Mouse (Mus musculus) heart, embryonic 16.5 days (tissue): Measurements from ENCODE around the gene Trim31. TPM values are rescaled to one million over a fixed set of nuclear protein-coding genes. Genes with fewer than 3 reads are reported as not detected.
A peak's percentile ranks its signal among the peaks of the same experiment; 100 is the strongest.

Experiments used
- ATAC-seq: fragments of 200-750 bp; cut with Nextera tagmentation; replicated peaks from 2 replicates; pipeline ENCODE4 v1.8.0; 2017; ENCODE audit warnings: moderate number of reproducible peaks; ENCODE audit not compliant: insufficient read depth, low FRiP score; ENCODE audit errors: extremely low read depth
- H3K27ac ChIP-seq: fragments of 300-500 bp; sonication (generic); 2 replicates; pipeline ENCODE4 v1.5.1; 2014; ENCODE audit warnings: mild to moderate bottlenecking, low read length, control low read depth, moderate library complexity
- H3K27me3 ChIP-seq: fragments of 300-500 bp; sonication (generic); 2 replicates; pipeline ENCODE4 v1.6.1; 2014; ENCODE audit warnings: low read length, mixed read lengths; ENCODE audit not compliant: control insufficient read depth, insufficient read depth
- H3K36me3 ChIP-seq: fragments of 300-500 bp; sonication (generic); 2 replicates; pipeline ENCODE4 v1.6.1; 2014; ENCODE audit not compliant: control insufficient read depth, insufficient read depth
- H3K4me1 ChIP-seq: fragments of 300-500 bp; sonication (generic); 2 replicates; pipeline ENCODE4 v1.6.1; 2014; ENCODE audit warnings: low read length, mixed read lengths; ENCODE audit not compliant: control insufficient read depth, insufficient read depth
- H3K4me2 ChIP-seq: fragments of 300-500 bp; sonication (generic); 2 replicates; pipeline ENCODE4 v1.6.1; 2014; ENCODE audit warnings: low read depth, mild to moderate bottlenecking, control low read depth, low read length
- H3K4me3 ChIP-seq: fragments of 300-500 bp; sonication (generic); 2 replicates; pipeline ENCODE4 v1.5.1; 2014; ENCODE audit warnings: mild to moderate bottlenecking, control low read depth, low read length
- H3K9ac ChIP-seq: fragments of 300-500 bp; sonication (generic); 2 replicates; pipeline ENCODE4 v1.6.1; 2014; ENCODE audit warnings: low read length, control low read depth
- H3K9me3 ChIP-seq: fragments of 300-500 bp; sonication (generic); replicated peaks from 2 replicates; pipeline ENCODE4 v1.6.1; 2016; ENCODE audit warnings: low read length; ENCODE audit not compliant: control insufficient read depth
- WGBS: fragments of 180-500 bp; shearing (Covaris S2); extraction: QIAGEN DNeasy Blood & Tissue Kit; methylation state at CpG from one replicate; pipeline ENCODE4 v1.1.7; 2014; 5-methylcytosine and 5-hydroxymethylcytosine counted together
- polyA plus RNA-seq: library from polyadenylated mRNA; unstranded; fragments of >200 nt; fragmentation: Nextera tagmentation; extraction: Ambion mirVana; gene quantifications from 2 replicates; pipeline ENCODE4 v1.2.1, GENCODE M21; 2015

Trim31 gene
- polyA plus RNA-seq, 1 experiment from 2014 or later, result 0.13 TPM

DNA sequence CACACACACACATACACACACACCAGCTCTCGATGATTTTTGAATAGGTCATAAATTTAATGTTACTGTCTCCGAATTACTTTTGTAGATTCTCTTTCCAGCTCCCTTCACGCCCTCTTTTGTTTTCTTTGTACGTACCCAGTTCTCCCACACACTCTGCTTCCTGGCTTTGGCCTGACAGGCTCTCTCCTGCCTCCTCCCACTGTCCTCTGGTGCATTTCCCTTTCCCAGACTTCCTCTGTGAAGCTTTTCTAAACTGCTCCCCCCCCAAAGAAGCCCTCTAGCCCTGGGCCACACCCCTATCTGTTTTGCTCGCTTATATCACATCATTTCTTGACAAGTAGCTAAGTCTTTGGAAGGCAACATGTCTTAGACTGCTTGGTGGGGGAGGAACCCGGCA, 32.3 kb downstream of the Trim31 start:
- no peak overlapping the region for H3K27ac ChIP-seq

DNA sequence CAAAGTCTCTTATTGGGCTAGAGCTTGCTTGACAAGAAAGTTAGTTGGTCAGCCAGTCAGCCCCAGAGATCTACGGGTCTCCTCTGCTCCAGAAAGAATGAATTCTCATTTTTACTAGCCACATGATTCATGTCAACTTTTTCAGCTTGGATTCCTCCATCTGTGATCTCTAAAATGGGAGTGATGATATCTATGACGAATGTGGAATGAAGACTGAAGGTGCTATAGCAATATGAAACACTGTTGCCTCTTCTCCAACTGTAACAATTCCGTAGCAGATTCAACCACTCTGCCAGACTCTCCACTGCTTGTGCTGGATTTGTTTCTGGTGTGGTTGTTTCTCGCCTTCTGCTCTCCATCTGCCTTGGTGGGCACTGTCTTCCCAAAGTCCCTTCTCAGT, 33.2 kb downstream of the Trim31 start:
- H3K27me3 ChIP-seq, result no peaks in the 10 kb centered on the region
- no peaks in the 10 kb centered on the region for H3K9me3 ChIP-seq
- 72% methylated on average over 4 of the region's 4 CpGs for WGBS
- H3K27ac ChIP-seq, result no peak overlapping the region
- no peak overlapping the region for H3K4me3 ChIP-seq
- no peak for ATAC-seq
- H3K4me2 ChIP-seq, result no peak overlapping the region
- no peaks in the 10 kb centered on the region for H3K36me3 ChIP-seq
- H3K9ac ChIP-seq, result no peak overlapping the region
- peaks cover 6% of the 10 kb centered on the region; the same call in 1 of the 2 replicates for H3K4me1 ChIP-seq

More for the DNA sequence above, 32.3 kb downstream of the Trim31 start:
- Histone ChIP-seq H3K27me3 (no peaks in the 10 kb centered on the region), H3K4me2 (no peak overlapping the region), H3K9me3 (no peaks in the 10 kb centered on the region), H3K9ac (no peak overlapping the region), H3K4me1 (peaks cover 6% of the 10 kb centered on the region; the same call in 1 of the 2 replicates), H3K36me3 (no peaks in the 10 kb centered on the region), H3K4me3 (no peak overlapping the region)
- ATAC-seq, result no peak
- 64% methylated on average over 6 of the region's 6 CpGs for WGBS

DNA sequence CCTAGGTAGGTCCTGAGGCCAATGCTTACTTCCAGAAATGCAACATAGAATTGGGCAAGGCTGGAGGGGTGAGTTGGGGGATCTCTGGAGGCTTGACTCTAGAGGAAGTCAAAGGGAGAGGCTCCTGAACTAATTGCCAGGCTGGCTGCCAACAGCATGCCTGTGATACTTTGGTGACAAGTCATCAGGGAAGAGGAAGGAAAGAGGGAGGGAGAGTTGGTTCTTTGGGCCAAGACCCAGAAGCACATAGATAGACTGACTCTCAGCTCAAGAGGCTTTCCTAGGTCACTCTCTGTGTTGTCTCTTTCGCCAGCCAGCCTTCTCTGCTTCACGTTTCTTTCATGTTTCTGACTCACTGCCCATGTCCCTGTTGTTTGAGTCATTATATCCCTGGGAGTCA, 33.9 kb downstream of the Trim31 start:
- peak; percentile 45 for ATAC-seq
- no peak overlapping the region for H3K4me2 ChIP-seq

DNA sequence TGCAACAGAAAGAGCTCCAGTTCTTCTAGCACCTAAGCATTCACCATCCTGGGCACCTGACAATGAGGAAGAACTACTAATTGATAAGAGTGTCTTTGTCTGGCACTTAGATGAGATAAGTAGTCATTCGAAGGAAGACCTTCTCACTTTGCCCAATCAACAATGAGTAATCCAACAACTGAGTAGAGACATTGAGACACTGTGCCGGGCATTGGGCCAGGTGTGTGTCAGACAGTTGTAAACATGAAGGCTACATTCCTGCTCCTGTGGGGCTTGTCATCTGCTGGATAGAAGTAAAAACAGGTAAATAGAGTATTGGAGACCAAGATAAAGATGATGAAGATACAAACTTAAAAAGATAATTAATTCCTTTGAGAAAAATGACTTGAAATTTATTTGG, 40.1 kb downstream of the Trim31 start:
- Histone ChIP-seq H3K27ac (no peak overlapping the region), H3K9ac (no peak overlapping the region), H3K9me3 (no peaks in the 10 kb centered on the region), H3K4me1 (peaks cover 9% of the 10 kb centered on the region), H3K27me3 (peaks cover 30% of the 10 kb centered on the region), H3K4me3 (no peak overlapping the region), H3K4me2 (no peak overlapping the region), H3K36me3 (no peaks in the 10 kb centered on the region)
- ATAC-seq, result no peak
- WGBS, result 71% methylated on average over 2 of the region's 2 CpGs

More for the DNA sequence above, 33.9 kb downstream of the Trim31 start:
- Histone ChIP-seq H3K9ac (no peak overlapping the region), H3K36me3 (no peaks in the 10 kb centered on the region), H3K4me3 (no peak overlapping the region), H3K9me3 (no peaks in the 10 kb centered on the region), H3K4me1 (peaks cover 6% of the 10 kb centered on the region; the same call in 1 of the 2 replicates), H3K27me3 (0 out of 2 replicates have a peak, but pooled peaks cover 2% of the 10 kb centered on the region), H3K27ac (no peak overlapping the region)
- WGBS, result 32% methylated on average over 2 of the region's 2 CpGs

DNA sequence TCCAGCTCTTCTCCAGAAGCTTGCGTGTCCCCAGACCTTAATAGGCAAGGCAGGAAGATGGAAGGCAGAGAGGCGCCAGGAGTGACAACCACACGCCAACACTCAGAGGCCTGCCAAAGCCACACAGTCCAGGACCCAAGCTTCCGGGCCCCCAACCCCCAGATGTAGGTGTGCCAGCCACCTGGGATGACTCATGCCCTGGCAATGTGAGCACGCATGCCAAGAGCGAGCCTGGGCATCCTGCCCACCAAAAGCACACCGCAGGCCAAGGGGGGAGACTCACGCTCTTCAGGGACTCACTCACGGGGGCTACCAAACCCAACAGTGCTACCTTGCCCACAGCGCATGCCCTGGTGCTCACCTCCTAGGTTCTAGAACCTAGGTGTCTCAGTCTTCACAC, 44.5 kb downstream of the Trim31 start:
- peak overlapping the region; percentile 50 for H3K4me3 ChIP-seq
- 33% methylated on average over 10 of the region's 10 CpGs for WGBS
- H3K27me3 ChIP-seq, result peaks cover 61% of the 10 kb centered on the region
- H3K36me3 ChIP-seq, result no peaks in the 10 kb centered on the region
- peak; percentile 63 for ATAC-seq
- H3K9me3 ChIP-seq, result no peaks in the 10 kb centered on the region
- peak overlapping the region; percentile 74 for H3K4me2 ChIP-seq
- peaks cover 12% of the 10 kb centered on the region for H3K4me1 ChIP-seq
- no peak overlapping the region for H3K27ac ChIP-seq
- no peak overlapping the region; the same call in 1 of the 2 replicates for H3K9ac ChIP-seq

DNA sequence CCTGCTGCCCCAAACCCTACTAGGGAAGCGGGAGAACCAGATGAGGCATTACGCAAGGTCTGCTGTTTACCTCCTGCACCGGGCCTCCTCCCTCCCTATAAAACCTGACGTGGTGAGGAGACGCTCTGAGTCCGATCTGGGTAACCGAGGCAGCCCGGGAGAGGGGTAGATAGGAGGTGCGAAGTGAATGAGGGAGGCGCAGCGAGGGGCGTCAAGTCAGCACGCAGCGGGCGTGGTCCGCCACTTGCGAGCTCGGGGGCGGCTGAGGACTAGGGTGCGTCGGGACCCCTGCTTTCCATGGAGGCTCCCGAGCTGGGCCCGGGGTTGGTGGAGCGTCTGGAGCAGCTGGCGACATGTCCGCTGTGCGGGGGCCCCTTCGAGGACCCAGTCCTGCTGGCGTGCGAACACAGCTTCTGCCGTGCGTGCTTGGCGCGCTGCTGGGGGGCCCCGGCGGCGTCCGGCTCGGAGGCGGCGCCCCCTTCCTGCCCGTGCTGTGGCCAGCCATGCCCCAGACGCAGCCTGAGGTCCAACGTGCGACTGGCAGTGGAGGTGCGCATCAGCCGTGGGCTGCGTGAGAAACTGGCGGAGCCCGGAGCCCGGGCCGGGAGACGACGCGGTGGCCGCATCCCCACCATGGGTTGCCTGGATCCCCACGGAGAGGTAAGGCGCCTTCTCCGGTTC, 45.0 kb downstream of the Trim31 start, which contains the start of gene Rnf39:
TSS of gene Rnf39 (plus strand) at position 128 of the 681 bp plus-strand sequence.
- Histone ChIP-seq H3K9ac (peak within 1 kb of the TSS; percentile 49), H3K4me1 (peaks cover 12% of the 10 kb centered on the region), H3K27me3 (peaks cover 61% of the 10 kb centered on the region), H3K4me2 (peak within 1 kb of the TSS; percentile 74), H3K4me3 (peak within 1 kb of the TSS; percentile 50), H3K9me3 (no peaks in the 10 kb centered on the region), H3K36me3 (no peaks in the 10 kb centered on the region), H3K27ac (no peak within 1 kb of the TSS)
- 1% methylated on average over 59 of the region's 59 CpGs for WGBS
- 0 out of 2 replicates have a peak, but pooled peaks have one; percentile 11 for ATAC-seq

DNA sequence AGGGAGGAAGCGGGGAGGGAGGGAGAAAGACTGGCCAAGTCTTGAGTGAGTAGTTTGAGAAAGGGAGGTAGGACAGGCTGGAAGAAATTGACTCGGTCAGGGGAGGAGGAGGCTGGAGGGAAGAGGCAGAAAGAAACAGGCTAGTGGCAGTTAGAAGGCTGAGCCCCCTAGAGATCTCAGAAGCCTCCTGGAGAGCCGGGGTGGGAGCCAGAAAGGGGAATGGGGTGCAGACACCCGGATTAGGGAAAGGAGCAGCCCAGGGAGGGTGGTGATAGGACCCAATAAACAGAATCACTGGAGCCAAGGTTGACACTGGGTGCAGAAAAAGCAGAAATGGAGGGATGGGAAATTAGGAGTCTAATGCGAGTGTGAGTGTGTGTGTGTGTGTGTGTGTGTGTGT, 45.8 kb downstream of the Trim31 start:
- WGBS, result 21% methylated on average over 5 of the region's 5 CpGs
- ATAC-seq, result no peak
- H3K36me3 ChIP-seq, result peaks cover 1% of the 10 kb centered on the region
- peak overlapping the region; percentile 50 for H3K4me3 ChIP-seq
- no peak overlapping the region for H3K27ac ChIP-seq
- no peaks in the 10 kb centered on the region for H3K9me3 ChIP-seq
- no peak overlapping the region for H3K9ac ChIP-seq
- H3K27me3 ChIP-seq, result peaks cover 61% of the 10 kb centered on the region
- peak overlapping the region; percentile 74 for H3K4me2 ChIP-seq
- H3K4me1 ChIP-seq, result peaks cover 12% of the 10 kb centered on the region

DNA sequence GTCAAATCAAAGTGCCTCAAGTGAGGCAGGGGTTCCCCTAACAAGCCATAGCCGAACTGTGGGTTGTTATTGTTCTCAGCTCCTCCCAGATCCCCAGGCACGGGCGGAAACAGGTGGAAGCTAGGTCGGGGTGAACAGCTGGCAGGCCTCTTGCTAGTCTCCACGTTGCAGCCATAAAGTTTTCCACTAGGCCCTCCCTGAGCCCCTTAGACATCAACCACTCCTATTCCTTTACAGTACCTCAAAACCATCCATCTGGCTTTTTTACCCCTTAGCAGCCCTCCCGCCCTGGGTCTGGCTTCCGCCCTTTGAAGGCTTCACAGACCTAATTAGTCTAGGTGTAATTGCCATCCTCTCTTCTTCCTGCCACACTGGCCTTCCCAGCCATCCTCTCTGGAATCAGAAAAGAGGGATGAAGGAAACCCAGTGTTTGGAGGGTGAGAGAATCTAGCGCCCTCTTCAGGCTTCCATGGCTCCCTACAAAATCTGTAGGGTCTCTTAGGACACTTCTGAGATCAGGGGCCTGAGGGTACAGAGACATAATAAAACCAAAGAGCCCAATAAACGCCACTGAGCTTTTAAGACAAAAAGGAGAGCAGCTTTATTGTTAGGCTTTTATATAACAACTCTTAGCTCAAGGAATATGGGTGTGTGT, 46.3 kb downstream of the Trim31 start:
- no peak for ATAC-seq

More for the DNA sequence above, 46.3 kb downstream of the Trim31 start:
- Histone ChIP-seq H3K36me3 (peaks cover 7% of the 10 kb centered on the region), H3K27ac (no peak overlapping the region), H3K4me2 (no peak overlapping the region), H3K9ac (no peak overlapping the region), H3K4me3 (no peak overlapping the region), H3K4me1 (peaks cover 12% of the 10 kb centered on the region), H3K9me3 (no peaks in the 10 kb centered on the region), H3K27me3 (peaks cover 61% of the 10 kb centered on the region)
- 22% methylated on average over 9 of the region's 9 CpGs for WGBS
